Mouse (Mus musculus) embryonic facial prominence, embryonic 14.5 days (tissue): ENCODE data around the gene Btg2. TPM values are rescaled to one million over a fixed set of nuclear protein-coding genes. Genes with fewer than 3 reads are reported as not detected.
A peak's percentile ranks its signal among the peaks of the same experiment; 100 is the strongest.

Experiments used
- ATAC-seq: fragments of 200-750 bp; cut with Nextera tagmentation; 2 replicates; pipeline ENCODE4 v1.8.0; 2017; ENCODE audit warnings: low read depth, moderate number of reproducible peaks, moderate TSS enrichment
- DNase-seq: peaks from one replicate; pipeline ENCODE4 v3.0.0-alpha.2; 2015; ENCODE audit warnings: low spot score
- H3K27ac ChIP-seq: fragments of 300-500 bp; sonication (generic); replicated peaks from 2 replicates; pipeline ENCODE4 v1.5.1; 2014; ENCODE audit warnings: low read depth, mild to moderate bottlenecking, low read length, moderate library complexity
- H3K27me3 ChIP-seq: fragments of 300-500 bp; sonication (generic); replicated peaks from 2 replicates; pipeline ENCODE4 v1.6.1; 2014; ENCODE audit warnings: low read length; ENCODE audit not compliant: control insufficient read depth, insufficient read depth
- H3K36me3 ChIP-seq: fragments of 300-500 bp; sonication (generic); 2 replicates; pipeline ENCODE4 v1.6.1; 2014; ENCODE audit warnings: low read length, mixed read lengths; ENCODE audit not compliant: control insufficient read depth, insufficient read depth
- H3K4me1 ChIP-seq: fragments of 300-500 bp; sonication (generic); 2 replicates; pipeline ENCODE4 v1.6.1; 2014; ENCODE audit warnings: antibody characterized with exemption, low read length; ENCODE audit not compliant: control insufficient read depth, insufficient read depth
- H3K4me2 ChIP-seq: fragments of 300-500 bp; sonication (generic); 2 replicates; pipeline ENCODE4 v1.6.1; 2014; ENCODE audit warnings: low read depth, mild to moderate bottlenecking, low read length, moderate library complexity, mixed read lengths
- H3K4me3 ChIP-seq: fragments of 300-500 bp; sonication (generic); 2 replicates; pipeline ENCODE4 v1.5.1; 2014; ENCODE audit warnings: low read depth, mild to moderate bottlenecking, low read length
- H3K9ac ChIP-seq: fragments of 300-500 bp; sonication (generic); 2 replicates; pipeline ENCODE4 v1.6.1; 2014; ENCODE audit warnings: low read depth, mild to moderate bottlenecking, low read length, moderate library complexity, mixed read lengths
- H3K9me3 ChIP-seq: fragments of 300-500 bp; sonication (generic); 2 replicates; pipeline ENCODE4 v1.6.1; 2016; ENCODE audit warnings: low read length; ENCODE audit not compliant: control insufficient read depth
- WGBS: fragments of 180-500 bp; shearing (Covaris S2); extraction: QIAGEN DNeasy Blood & Tissue Kit; methylation state at CpG from one replicate; pipeline ENCODE4 v1.1.7; 2014; 5-methylcytosine and 5-hydroxymethylcytosine counted together
- polyA plus RNA-seq: library from polyadenylated mRNA; unstranded; fragments of >200 nt; fragmentation: Nextera tagmentation; extraction: Ambion mirVana; gene quantifications from 2 replicates; pipeline ENCODE4 v1.2.1, GENCODE M21; 2014

Gene Btg2
- polyA plus RNA-seq, 1 experiment from 2014 or later = 41.3 TPM

DNA sequence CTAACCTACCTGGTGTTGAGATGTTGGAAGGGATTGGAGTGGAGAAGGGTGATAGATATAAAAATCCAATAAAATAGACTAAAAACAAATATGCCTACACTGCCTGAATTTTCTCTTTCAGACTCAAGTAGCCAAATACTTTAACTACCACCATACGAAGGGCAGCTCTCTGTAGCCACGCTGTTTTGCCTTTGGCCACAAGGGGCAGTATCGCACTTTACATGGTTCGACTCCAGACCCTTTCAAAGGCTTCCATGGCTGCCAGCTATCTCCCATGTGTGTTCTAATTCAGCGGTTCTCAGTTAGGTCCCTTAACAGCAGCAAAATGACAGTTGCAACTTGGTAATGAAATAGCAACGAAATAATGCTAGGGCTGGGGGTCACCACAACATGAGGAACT lies 25.7 kb downstream of the Btg2 start:
- Histone ChIP-seq H3K4me3 (no peak overlapping the region), H3K27ac (no peak overlapping the region), H3K4me1 (no peaks in the 10 kb centered on the region), H3K9me3 (no peaks in the 10 kb centered on the region), H3K36me3 (no peaks in the 10 kb centered on the region), H3K9ac (no peak overlapping the region), H3K27me3 (no peaks in the 10 kb centered on the region), H3K4me2 (no peak overlapping the region)
- WGBS = 8% methylated on average over 6 of the region's 6 CpGs
- DNase-seq (peak; percentile 88), ATAC-seq (peak; percentile 63)

DNA sequence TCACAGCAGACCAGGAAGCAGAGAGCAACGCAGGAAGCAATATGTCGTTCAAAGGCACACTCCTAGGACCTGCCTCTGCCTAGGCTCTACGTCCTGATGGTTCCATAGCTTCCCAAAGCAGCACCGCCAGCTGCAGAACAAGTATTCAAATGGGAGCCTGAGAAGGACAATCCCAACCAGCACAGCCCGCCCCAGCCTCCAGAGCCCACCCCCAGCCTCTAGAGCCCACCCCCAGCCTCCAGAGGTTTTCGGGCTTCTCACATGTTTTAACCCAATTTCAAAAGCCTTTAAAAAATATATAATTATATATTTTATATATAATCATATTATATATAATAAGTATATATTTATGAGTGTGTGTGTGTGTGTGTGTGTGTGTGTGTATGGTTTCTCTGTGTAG lies 29.4 kb downstream of the Btg2 start:
- no peaks in the 10 kb centered on the region for H3K27me3 ChIP-seq
- H3K4me1 ChIP-seq = no peaks in the 10 kb centered on the region
- H3K4me3 ChIP-seq = no peak overlapping the region
- ATAC-seq = no peak
- H3K4me2 ChIP-seq = no peak overlapping the region
- no peak for DNase-seq
- WGBS = 70% methylated on average over 6 of the region's 6 CpGs
- no peaks in the 10 kb centered on the region for H3K36me3 ChIP-seq
- H3K9me3 ChIP-seq = no peaks in the 10 kb centered on the region
- no peak overlapping the region for H3K27ac ChIP-seq
- H3K9ac ChIP-seq = no peak overlapping the region

DNA sequence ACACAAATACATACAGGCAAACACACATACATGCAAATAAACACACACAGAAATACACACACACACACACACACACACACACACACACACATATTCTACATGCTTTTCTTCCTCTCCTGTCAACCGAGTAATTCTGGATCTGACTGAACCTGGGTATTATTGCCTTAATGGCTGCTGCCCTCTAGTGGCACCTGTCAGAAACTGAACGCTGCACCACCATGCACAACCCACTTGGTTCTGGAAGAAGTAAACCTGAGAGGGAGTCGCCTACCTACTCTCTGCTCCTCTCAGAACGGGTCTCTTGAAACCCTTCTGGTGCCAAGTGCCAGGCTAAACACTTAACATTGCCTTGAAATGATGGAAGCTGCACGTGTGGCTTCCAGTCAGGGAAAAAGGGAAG lies 30.2 kb downstream of the Btg2 start:
- H3K27ac ChIP-seq = no peak overlapping the region
- no peaks in the 10 kb centered on the region for H3K36me3 ChIP-seq
- ATAC-seq (peak; percentile 62), DNase-seq (peak; percentile 87)
- no peaks in the 10 kb centered on the region for H3K27me3 ChIP-seq
- H3K9ac ChIP-seq = no peak overlapping the region
- 4% methylated on average over 5 of the region's 5 CpGs for WGBS
- H3K4me2 ChIP-seq = no peak overlapping the region
- no peaks in the 10 kb centered on the region for H3K9me3 ChIP-seq
- H3K4me3 ChIP-seq = no peak overlapping the region
- H3K4me1 ChIP-seq = no peaks in the 10 kb centered on the region

DNA sequence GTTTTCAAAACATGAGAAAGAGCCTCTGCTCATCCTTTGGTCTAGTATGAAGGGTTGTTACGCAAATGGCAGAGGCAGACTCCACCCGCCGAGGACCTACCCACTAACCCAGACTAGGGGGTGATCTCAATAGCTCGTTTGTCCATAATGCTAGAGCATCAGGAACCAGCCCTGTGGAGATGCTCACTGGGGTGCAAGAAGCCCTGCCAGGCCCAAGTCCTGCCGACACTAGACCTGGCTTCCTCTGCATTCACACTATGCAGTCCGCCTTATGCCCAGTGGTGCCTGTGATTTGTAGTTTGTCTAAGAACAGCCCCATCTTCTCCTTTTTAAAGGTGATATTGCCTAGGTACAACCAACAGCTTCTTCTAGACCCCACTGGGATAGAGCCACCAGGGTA lies 31.5 kb downstream of the Btg2 start:
- Histone ChIP-seq H3K27me3 (no peaks in the 10 kb centered on the region), H3K27ac (no peak overlapping the region), H3K36me3 (no peaks in the 10 kb centered on the region), H3K4me2 (no peak overlapping the region), H3K4me3 (no peak overlapping the region), H3K9me3 (no peaks in the 10 kb centered on the region), H3K9ac (no peak overlapping the region), H3K4me1 (0 out of 2 replicates have a peak, but pooled peaks cover under 1% of the 10 kb centered on the region)
- ATAC-seq (no peak), DNase-seq (no peak)
- 80% methylated on average over 6 of the region's 6 CpGs for WGBS

DNA sequence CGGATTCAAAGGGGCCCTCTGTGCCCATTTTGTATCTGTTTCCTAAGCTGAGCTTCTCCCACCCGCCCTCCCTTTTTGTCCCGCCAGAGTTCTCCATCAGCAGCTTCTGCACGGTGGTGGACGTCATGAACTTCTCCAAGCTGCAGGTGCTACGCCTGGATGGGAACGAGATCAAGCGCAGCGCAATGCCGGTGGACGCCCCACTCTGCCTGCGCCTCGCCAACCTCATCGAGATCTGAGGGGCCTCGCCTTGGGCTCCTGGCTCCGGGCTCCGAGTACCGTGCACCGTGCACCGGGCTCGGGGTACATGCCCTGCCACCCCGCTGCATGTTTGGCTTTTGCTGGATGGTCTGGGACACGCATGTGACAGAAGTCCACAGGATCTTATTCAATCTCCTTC lies 32.5 kb downstream of the Btg2 start:
- no peak overlapping the region for H3K27ac ChIP-seq
- no peak overlapping the region; the same call in 1 of the 2 replicates for H3K4me3 ChIP-seq
- ATAC-seq (peak; percentile 50; the same call in 1 of the 2 replicates), DNase-seq (no peak)
- peak overlapping the region; percentile 28; the same call in 1 of the 2 replicates for H3K9ac ChIP-seq
- H3K4me2 ChIP-seq = peak overlapping the region; percentile 53
- 0 out of 2 replicates have a peak, but pooled peaks cover 3% of the 10 kb centered on the region for H3K4me1 ChIP-seq
- no peaks in the 10 kb centered on the region for H3K9me3 ChIP-seq
- H3K27me3 ChIP-seq = no peaks in the 10 kb centered on the region
- 29% methylated on average over 23 of the region's 23 CpGs for WGBS
- H3K36me3 ChIP-seq = no peaks in the 10 kb centered on the region

DNA sequence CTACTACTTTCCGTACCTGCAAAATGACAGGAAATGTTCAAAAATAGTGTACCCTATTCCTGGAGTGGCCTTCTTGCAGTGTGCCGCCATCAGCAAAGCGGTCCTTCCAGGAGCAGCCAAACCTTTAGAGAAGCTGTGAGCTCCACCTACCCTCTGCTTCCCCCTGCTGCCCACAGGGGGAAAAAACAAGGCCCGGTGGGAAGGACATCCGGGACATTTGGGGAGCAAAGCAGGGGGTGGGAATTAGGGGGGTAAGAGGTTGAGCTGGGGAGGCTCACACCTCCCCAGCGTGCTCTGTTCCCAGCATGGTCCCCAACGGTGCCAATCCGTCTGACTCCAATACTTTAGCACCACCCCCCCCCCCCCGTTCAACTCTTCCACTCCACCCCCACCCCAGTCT lies 32.9 kb downstream of the Btg2 start:
- H3K27me3 ChIP-seq = no peaks in the 10 kb centered on the region
- H3K9me3 ChIP-seq = no peaks in the 10 kb centered on the region
- H3K4me3 ChIP-seq = no peak overlapping the region; the same call in 1 of the 2 replicates
- ATAC-seq (peak; percentile 76), DNase-seq (peak; percentile 85)
- H3K4me1 ChIP-seq = 0 out of 2 replicates have a peak, but pooled peaks cover 3% of the 10 kb centered on the region
- peak overlapping the region; percentile 53 for H3K4me2 ChIP-seq
- no peaks in the 10 kb centered on the region for H3K36me3 ChIP-seq
- H3K27ac ChIP-seq = no peak overlapping the region
- peak overlapping the region; percentile 28; the same call in 1 of the 2 replicates for H3K9ac ChIP-seq
- 11% methylated on average over 9 of the region's 9 CpGs for WGBS

DNA sequence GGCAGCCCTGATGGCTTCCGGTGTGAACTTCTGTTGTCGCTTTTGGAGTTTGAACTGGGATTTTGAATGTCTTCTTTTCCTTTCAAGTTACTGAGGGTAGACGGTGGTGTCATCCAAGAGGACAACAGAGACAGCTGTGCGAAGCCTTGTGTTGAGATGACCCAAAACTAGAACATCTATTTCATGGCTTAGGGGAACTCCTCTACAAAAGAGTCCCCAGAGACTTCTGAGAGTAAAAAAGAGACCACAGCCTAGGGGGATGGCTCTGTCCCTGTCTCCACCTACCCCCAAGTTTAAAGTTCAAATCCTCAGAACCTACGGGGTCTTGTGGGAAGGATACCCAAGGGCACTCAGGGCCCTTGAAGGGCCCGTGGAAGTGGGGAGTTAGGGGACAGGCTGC lies 34.1 kb downstream of the Btg2 start:
- Histone ChIP-seq H3K4me1 (0 out of 2 replicates have a peak, but pooled peaks cover 3% of the 10 kb centered on the region), H3K4me3 (no peak overlapping the region), H3K27ac (no peak overlapping the region), H3K4me2 (no peak overlapping the region), H3K27me3 (no peaks in the 10 kb centered on the region), H3K36me3 (no peaks in the 10 kb centered on the region), H3K9me3 (no peaks in the 10 kb centered on the region), H3K9ac (no peak overlapping the region)
- WGBS = 83% methylated on average over 6 of the region's 6 CpGs
- DNase-seq (no peak), ATAC-seq (no peak)

DNA sequence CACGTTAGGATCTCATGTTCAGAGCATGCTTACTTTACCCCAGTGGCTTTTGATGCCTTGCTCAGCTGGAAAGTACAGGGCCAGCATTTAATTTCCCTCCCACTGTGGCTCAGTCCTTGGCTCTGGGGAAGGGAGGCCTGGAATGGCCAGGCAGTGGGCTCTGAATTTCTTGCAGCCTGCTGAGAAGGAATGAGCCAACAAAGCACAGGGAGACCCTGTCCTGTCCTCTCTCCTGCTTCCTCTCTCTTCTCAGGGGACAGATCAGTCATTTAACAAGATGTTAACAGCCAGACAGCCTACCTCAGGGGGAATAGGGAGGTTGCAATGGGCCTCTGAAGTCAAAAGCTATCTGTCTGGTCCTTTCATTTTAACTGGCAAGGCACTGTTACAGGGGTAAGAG lies 36.6 kb downstream of the Btg2 start:
- DNase-seq = no peak
- no peak overlapping the region for H3K27ac ChIP-seq
- no peaks in the 10 kb centered on the region for H3K36me3 ChIP-seq
- no peak overlapping the region for H3K4me2 ChIP-seq
- no peak overlapping the region for H3K4me3 ChIP-seq
- 22% methylated on average over 1 of the region's 1 CpGs for WGBS
- H3K9me3 ChIP-seq = no peaks in the 10 kb centered on the region
- no peaks in the 10 kb centered on the region for H3K27me3 ChIP-seq
- no peak overlapping the region for H3K9ac ChIP-seq
- 0 out of 2 replicates have a peak, but pooled peaks cover 5% of the 10 kb centered on the region for H3K4me1 ChIP-seq
- ATAC-seq = no peak

DNA sequence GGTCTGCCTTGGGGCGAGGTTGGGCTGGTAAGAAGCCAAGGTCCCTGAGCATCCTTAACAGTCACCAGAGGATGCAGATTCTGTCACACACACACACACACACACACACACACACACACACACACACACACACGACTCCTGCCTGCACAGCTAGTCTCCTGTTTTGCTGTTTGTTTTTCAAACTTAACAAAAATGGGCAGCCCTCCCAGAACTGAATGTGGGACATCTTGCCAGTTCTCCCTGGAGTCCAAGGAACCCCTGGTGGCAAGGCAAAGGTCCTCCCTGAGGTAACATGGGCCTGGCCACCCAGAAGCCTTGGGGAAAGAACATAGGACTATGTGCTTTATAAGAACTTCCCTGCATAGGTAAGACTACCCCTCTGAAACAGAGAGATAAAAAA lies 37.0 kb downstream of the Btg2 start:
- 59% methylated on average over 2 of the region's 2 CpGs for whole genome bisulfite sequencing

More for the DNA sequence above, 37.0 kb downstream of the Btg2 start:
- H3K36me3 ChIP-seq = no peaks in the 10 kb centered on the region
- no peak overlapping the region for H3K27ac ChIP-seq
- no peaks in the 10 kb centered on the region for H3K27me3 ChIP-seq
- no peak overlapping the region for H3K4me2 ChIP-seq
- no peak overlapping the region for H3K9ac ChIP-seq
- H3K4me1 ChIP-seq = 0 out of 2 replicates have a peak, but pooled peaks cover 5% of the 10 kb centered on the region
- ATAC-seq (no peak), DNase-seq (no peak)
- no peak overlapping the region for H3K4me3 ChIP-seq
- H3K9me3 ChIP-seq = no peaks in the 10 kb centered on the region
